14 mouse cellular contexts compared by ENCODE assay signal in genomic region chr1:126515054-126515756, GRCm38 (mm10).
"Had no signal": no experiment of that assay in that cellular context is flagged by ENCODE, and none has a peak within 500 bp of the region (broad histone marks: within the 10 kb centered on the region; RNA-seq: fewer than 3 reads in every experiment).

No protein-coding gene starts in this region.

- H3K4me1 ChIP-seq: midbrain, embryonic 10.5 days; midbrain, embryonic 15.5 days had no signal

- H3K4me3 ChIP-seq: limb, embryonic 15.5 days; midbrain, embryonic 10.5 days; midbrain, embryonic 15.5 days had no signal

- ATAC-seq: hindbrain, postnatal 0 days; midbrain, embryonic 15.5 days had no signal

- H3K27me3 ChIP-seq: limb, embryonic 15.5 days; midbrain, embryonic 15.5 days had no signal

- H3K9ac ChIP-seq: limb, embryonic 15.5 days; liver, embryonic 14.5 days; lung, embryonic 14.5 days; midbrain, embryonic 15.5 days had no signal

- H3K27ac ChIP-seq: hindbrain, postnatal 0 days; limb, embryonic 15.5 days; liver, embryonic 14.5 days; midbrain, embryonic 10.5 days; midbrain, embryonic 15.5 days had no signal

- H3K36me3 ChIP-seq: limb, embryonic 15.5 days; midbrain, embryonic 10.5 days; midbrain, embryonic 15.5 days had no signal

- H3K9me3 ChIP-seq: limb, embryonic 15.5 days; midbrain, embryonic 10.5 days; midbrain, embryonic 15.5 days had no signal

- H3K4me2 ChIP-seq: limb, embryonic 15.5 days; lung, embryonic 14.5 days; midbrain, embryonic 15.5 days had no signal

- DNase-seq: kidney, adult 8-10 months; kidney, postnatal 25 days; layer of hippocampus, adult 9-11 months; layer of hippocampus, postnatal 36 days; lung, embryonic 14.5 days; lung, postnatal 10 days; lung, postnatal 4 days; right cerebral cortex, postnatal 25 days; thymus, postnatal 36 days had no signal
